In genomic region chr2:118897392-118897791, GRCm38 (mm10) we compare ENCODE assay signal across 9 mouse cellular contexts. TPM values are rescaled to one million over a fixed set of nuclear protein-coding genes. Genes with fewer than 3 reads are reported as not detected.
DNase-seq lines count a peak whose midpoint lies in the region; ATAC-seq lines count a peak whose summit lies in the region.
"Had no signal": no experiment of that assay in that cellular context is flagged by ENCODE, and none has a peak within 500 bp of the region (broad histone marks: within the 10 kb centered on the region; RNA-seq: fewer than 3 reads in every experiment).

No protein-coding gene starts in this region.

- peak overlapping the region; percentile 61 for H3K4me3 ChIP-seq in heart, embryonic 16.5 days (ENCODE audit: low read length)
- peak overlapping the region; percentile 68 for H3K4me3 ChIP-seq in brown adipose tissue, adult 24 weeks (ENCODE audit: insufficient read depth, low read depth, low read length)
- H3K4me3 ChIP-seq in hindbrain, embryonic 13.5 days = peak overlapping the region; percentile 43
- peak overlapping the region; percentile 39; the same call in 1 of the 2 replicates for H3K4me3 ChIP-seq in midbrain, embryonic 12.5 days

- ATAC-seq in heart, embryonic 16.5 days (replicated peaks; ENCODE audit: extremely low read depth, insufficient read depth, low FRiP score) = no peak
- no peak for ATAC-seq in hindbrain, embryonic 13.5 days (ENCODE audit: low FRiP score)
- ATAC-seq in midbrain, embryonic 12.5 days (ENCODE audit: low FRiP score, low read depth) = no peak
- ATAC-seq: Patski had no signal

- H3K9me3 ChIP-seq in heart, embryonic 16.5 days (replicated peaks; ENCODE audit: control insufficient read depth, low read length) = no peaks in the 10 kb centered on the region
- no peaks in the 10 kb centered on the region for H3K9me3 ChIP-seq in hindbrain, embryonic 13.5 days
- no peaks in the 10 kb centered on the region for H3K9me3 ChIP-seq in midbrain, embryonic 12.5 days

- peak overlapping the region; percentile 94; the same call in 1 of the 2 replicates for H3K4me2 ChIP-seq in heart, embryonic 16.5 days (ENCODE audit: low read depth, low read length)
- H3K4me2 ChIP-seq in hindbrain, embryonic 13.5 days = peak overlapping the region; percentile 68
- peak overlapping the region; percentile 64 for H3K4me2 ChIP-seq in midbrain, embryonic 12.5 days (replicated peaks)

- peaks cover 62% of the 10 kb centered on the region for H3K27me3 ChIP-seq in heart, embryonic 16.5 days (ENCODE audit: control insufficient read depth, insufficient read depth, low read length)
- H3K27me3 ChIP-seq in hindbrain, embryonic 13.5 days = peaks cover 84% of the 10 kb centered on the region
- peaks cover 82% of the 10 kb centered on the region for H3K27me3 ChIP-seq in midbrain, embryonic 12.5 days

- no peak overlapping the region for H3K27ac ChIP-seq in heart, embryonic 16.5 days (ENCODE audit: low read length)
- H3K27ac ChIP-seq in brown adipose tissue, adult 24 weeks (replicated peaks; ENCODE audit: low read depth, low read length) = no peak overlapping the region
- no peak overlapping the region for H3K27ac ChIP-seq in hindbrain, embryonic 13.5 days
- no peak overlapping the region for H3K27ac ChIP-seq in midbrain, embryonic 12.5 days (replicated peaks)

- H3K36me3 ChIP-seq in heart, embryonic 16.5 days (ENCODE audit: control insufficient read depth, insufficient read depth) = no peaks in the 10 kb centered on the region
- no peaks in the 10 kb centered on the region for H3K36me3 ChIP-seq in hindbrain, embryonic 13.5 days
- H3K36me3 ChIP-seq in midbrain, embryonic 12.5 days = no peaks in the 10 kb centered on the region

- H3K4me1 ChIP-seq in heart, embryonic 16.5 days (ENCODE audit: control insufficient read depth, insufficient read depth, low read length) = peaks cover 16% of the 10 kb centered on the region
- H3K4me1 ChIP-seq in brown adipose tissue, adult 24 weeks (ENCODE audit: control insufficient read depth, insufficient read depth, insufficient read length, low read length) = no peaks in the 10 kb centered on the region; the same call in 1 of the 2 replicates
- H3K4me1 ChIP-seq in hindbrain, embryonic 13.5 days (replicated peaks) = peaks cover 43% of the 10 kb centered on the region
- peaks cover 38% of the 10 kb centered on the region for H3K4me1 ChIP-seq in midbrain, embryonic 12.5 days

- no peak overlapping the region; the same call in 1 of the 2 replicates for H3K9ac ChIP-seq in heart, embryonic 16.5 days (ENCODE audit: low read length)
- peak overlapping the region; percentile 68; the same call in 1 of the 2 replicates for H3K9ac ChIP-seq in hindbrain, embryonic 13.5 days
- H3K9ac ChIP-seq in midbrain, embryonic 12.5 days (replicated peaks) = 0 out of 2 replicates have a peak overlapping the region, but pooled peaks have one; percentile 40

- WGBS in heart, embryonic 16.5 days = 7% methylated on average over 7 of the region's 7 CpGs
- under 1% methylated on average over 7 of the region's 7 CpGs for WGBS in hindbrain, embryonic 13.5 days
- 2% methylated on average over 7 of the region's 7 CpGs for WGBS in midbrain, embryonic 12.5 days

- no peak for DNase-seq in heart, postnatal 4 days
- no peak for DNase-seq in right cerebral cortex, postnatal 14 days
- DNase-seq in spleen, postnatal 4 days (ENCODE audit: low spot score in 2 of 2) = no peak
- DNase-seq in gastrocnemius, postnatal 4 days (ENCODE audit: low spot score in 2 of 2) = no peak

RNA-seq across cellular contexts. Expression of gene Bahd1, which starts 2.8 kb away (rescaled TPM):
- polyA plus RNA-seq in heart, embryonic 16.5 days (2015; fragmentation: Nextera tagmentation; extraction: Ambion mirVana) = 3.7 and 4.1 TPM in 2 replicates
- 10 to 100 TPM in 1 of 2 experiments, 1 to 10 TPM in 1; 9.6 to 10.3 TPM for total RNA-seq in heart, postnatal 4 days (2021)
- 3.8 and 4.3 TPM in 2 replicates for polyA plus RNA-seq in brown adipose tissue, adult 24 weeks (2012; ENCODE audit: insufficient read depth, insufficient read length, missing spikeins)
- 5.0 and 5.1 TPM in 2 replicates for polyA plus RNA-seq in hindbrain, embryonic 13.5 days (2015; fragmentation: Nextera tagmentation; extraction: Ambion mirVana)
- polyA plus RNA-seq in midbrain, embryonic 12.5 days (2016; fragmentation: Nextera tagmentation; extraction: Ambion mirVana) = 6.4 and 6.7 TPM in 2 replicates
- 10 to 100 TPM; 15.2 to 15.4 TPM for total RNA-seq in gastrocnemius, postnatal 4 days (2021)

RNA-seq across cellular contexts. Expression of gene Chst14, which starts 28.9 kb away (rescaled TPM):
- 17.1 and 18.0 TPM in 2 replicates for polyA plus RNA-seq in heart, embryonic 16.5 days (2015; fragmentation: Nextera tagmentation; extraction: Ambion mirVana)
- 10 to 100 TPM; 15.0 to 15.4 TPM for total RNA-seq in heart, postnatal 4 days (2021)
- 4.2 and 4.7 TPM in 2 replicates for polyA plus RNA-seq in brown adipose tissue, adult 24 weeks (2012; ENCODE audit: insufficient read depth, insufficient read length, missing spikeins)
- polyA plus RNA-seq in hindbrain, embryonic 13.5 days (2015; fragmentation: Nextera tagmentation; extraction: Ambion mirVana) = 6.9 and 8.1 TPM in 2 replicates
- 14.5 and 19.5 TPM in 2 replicates for polyA plus RNA-seq in midbrain, embryonic 12.5 days (2016; fragmentation: Nextera tagmentation; extraction: Ambion mirVana)
- 10 to 100 TPM; 19.5 to 19.7 TPM for total RNA-seq in gastrocnemius, postnatal 4 days (2021)

RNA-seq across cellular contexts. Expression of gene Ivd, which starts 35.6 kb away (rescaled TPM):
- polyA plus RNA-seq in heart, embryonic 16.5 days (2015; fragmentation: Nextera tagmentation; extraction: Ambion mirVana) = 97.4 and 107 TPM in 2 replicates
- 10 to 100 TPM; 92.0 to 92.6 TPM for total RNA-seq in heart, postnatal 4 days (2021)
- polyA plus RNA-seq in brown adipose tissue, adult 24 weeks (2012; ENCODE audit: insufficient read depth, insufficient read length, missing spikeins) = 134 and 164 TPM in 2 replicates
- polyA plus RNA-seq in hindbrain, embryonic 13.5 days (2015; fragmentation: Nextera tagmentation; extraction: Ambion mirVana) = 41.8 and 44.7 TPM in 2 replicates
- polyA plus RNA-seq in midbrain, embryonic 12.5 days (2016; fragmentation: Nextera tagmentation; extraction: Ambion mirVana) = 49.0 and 55.2 TPM in 2 replicates
- 10 to 100 TPM; 71.4 to 74.5 TPM for total RNA-seq in gastrocnemius, postnatal 4 days (2021)
